ENCODE assay signal across 1 mouse cellular context in genomic region chr4:126752608-126753141, GRCm38 (mm10).
TF ChIP-seq lines count a peak whose summit lies in the region.

No protein-coding gene starts in this region.

TF ChIP-seq in CH12.LX, 34 proteins besides CTCF, POLR2A, EP300 and RAD21:
- TF ChIP-seq USF2 (conservative IDR thresholded peaks at IDR 0.05; ENCODE audit: low read depth, low read length), result no peak
- 0 out of 2 replicates have a peak, but pooled peaks have one; percentile 20 for TF ChIP-seq JUND (conservative IDR thresholded peaks at IDR 0.05; ENCODE audit: low read depth, low read length)
